Mouse (Mus musculus) small intestine, adult 2 months (tissue): ENCODE data around the gene Ubqln4. TPM values are rescaled to one million over a fixed set of nuclear protein-coding genes. Genes with fewer than 3 reads are reported as not detected.

Experiments used
- H3K27ac ChIP-seq: fragments of 200-500 bp; 2 replicates; pipeline ENCODE4 v1.5.1; 2012; ENCODE audit warnings: low read depth, low read length, control low read depth, inconsistent platforms; ENCODE audit not compliant: insufficient read depth
- H3K27me3 ChIP-seq: fragments of 200-500 bp; 2 replicates; pipeline ENCODE4 v1.6.1; 2012; ENCODE audit warnings: mild to moderate bottlenecking, moderate library complexity, low read length, inconsistent platforms; ENCODE audit not compliant: control insufficient read depth, insufficient read depth
- H3K36me3 ChIP-seq: fragments of 200-500 bp; 2 replicates; pipeline ENCODE4 v1.6.1; 2012; ENCODE audit warnings: mild to moderate bottlenecking, low read length, control low read depth, inconsistent platforms; ENCODE audit not compliant: control insufficient read depth, insufficient read depth
- H3K4me1 ChIP-seq: fragments of 200-500 bp; 2 replicates; pipeline ENCODE4 v1.6.1; 2012; ENCODE audit warnings: low read length, inconsistent platforms, mixed read lengths; ENCODE audit not compliant: control insufficient read depth, insufficient read depth, insufficient read length
- H3K4me3 ChIP-seq: fragments of 200-500 bp; 2 replicates; pipeline ENCODE4 v1.5.1; 2012; ENCODE audit warnings: low read depth, mild to moderate bottlenecking, control low read depth, inconsistent platforms, low read length, moderate library complexity
- CTCF ChIP-seq: fragments of 200-500 bp; IDR thresholded peaks from 2 replicates; pipeline ENCODE4 v1.5.1; 2012; ENCODE audit warnings: low read depth, mild to moderate bottlenecking, control low read depth, inconsistent platforms, low read length, moderate library complexity, mixed read lengths; ENCODE audit not compliant: insufficient replicate concordance, insufficient read length; ENCODE audit errors: extremely low read depth
- POLR2A ChIP-seq: fragments of 200-500 bp; IDR thresholded peaks from 2 replicates; pipeline ENCODE4 v1.6.1; 2012; ENCODE audit warnings: low read depth, mild to moderate bottlenecking, control low read depth, inconsistent platforms, low read length, moderate library complexity
- WGBS: fragments of 180-500 bp; shearing (Covaris S2); methylation state at CpG from one replicate; pipeline ENCODE4 v1.1.7; 2018; 5-methylcytosine and 5-hydroxymethylcytosine counted together
- polyA plus RNA-seq: library from polyadenylated mRNA; depleted of rRNA; stranded (reverse); fragments of >200 nt; gene quantifications from 2 replicates; pipeline ENCODE4 v1.2.3, GENCODE M21; 2012

Gene Ubqln4
- polyA plus RNA-seq, 1 experiment, result 35.4 TPM

DNA sequence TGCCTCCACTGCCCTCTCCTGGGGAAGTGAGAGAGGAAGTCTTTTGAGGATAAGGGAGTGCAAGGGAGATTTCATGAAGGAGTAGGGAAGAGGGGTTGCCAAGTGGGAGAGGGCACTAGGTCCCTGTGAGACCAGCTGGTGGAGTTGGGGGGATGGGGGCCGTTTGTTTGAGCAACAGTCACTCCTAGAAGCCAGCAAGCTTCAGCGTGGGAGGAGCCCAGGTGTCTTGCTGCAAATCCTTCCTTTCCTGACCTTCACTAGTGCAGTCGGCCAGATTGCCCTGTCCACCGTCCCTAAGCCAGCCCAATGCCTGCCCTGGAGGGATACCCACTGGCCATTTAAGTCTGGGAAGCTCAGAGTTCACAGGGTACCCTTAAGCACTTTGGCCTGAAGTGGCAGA lies 42.0 kb upstream of the Ubqln4 start:
- Histone ChIP-seq H3K4me3 (no peak overlapping the region), H3K27ac (peak overlapping the region; percentile 96; the same call in 1 of the 2 replicates), H3K4me1 (peaks cover 57% of the 10 kb centered on the region), H3K27me3 (no peaks in the 10 kb centered on the region), H3K36me3 (no peaks in the 10 kb centered on the region)
- WGBS, result 61% methylated on average over 4 of the region's 4 CpGs
- TF ChIP-seq CTCF (no peak), POLR2A (no peak)

DNA sequence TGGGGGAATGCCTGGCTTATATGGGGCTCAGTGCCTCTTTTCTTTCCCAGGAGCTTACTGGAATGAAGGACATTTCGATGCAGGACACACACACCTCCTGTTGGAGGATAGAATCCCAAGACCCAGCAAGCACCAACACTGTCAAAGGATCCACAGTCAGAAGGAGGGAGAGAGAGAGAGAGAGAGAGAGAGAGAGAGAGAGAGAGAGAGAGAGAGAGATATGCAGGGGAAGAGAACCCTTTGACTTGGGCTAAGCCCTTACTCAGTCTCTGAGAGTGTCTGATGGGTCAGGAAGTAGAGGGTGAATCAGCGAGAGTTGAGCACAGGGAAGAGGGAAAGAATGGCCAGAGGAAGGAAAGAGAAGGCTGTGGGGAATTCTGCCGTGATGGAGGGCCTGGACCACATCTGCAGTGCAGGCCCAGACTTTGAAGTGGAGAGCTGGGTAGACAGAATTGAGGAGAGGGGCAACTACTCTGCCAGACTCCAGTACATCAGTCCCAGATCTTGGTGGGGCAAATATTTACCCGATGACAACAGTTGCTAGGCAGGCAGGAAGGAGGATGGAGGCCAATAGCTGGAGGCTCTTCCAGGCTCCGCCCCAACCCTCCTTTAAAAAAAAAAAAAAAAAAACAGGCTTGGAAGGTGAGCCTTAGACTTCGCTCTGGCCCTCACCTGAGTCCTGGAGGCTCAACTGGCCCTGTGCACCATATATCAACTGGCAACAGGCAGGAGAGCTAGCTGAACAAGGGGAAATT lies 41.2 kb upstream of the Ubqln4 start:
- H3K27me3 ChIP-seq, result no peaks in the 10 kb centered on the region
- WGBS, result 34% methylated on average over 6 of the region's 6 CpGs
- no peak overlapping the region for H3K4me3 ChIP-seq
- no peaks in the 10 kb centered on the region for H3K36me3 ChIP-seq
- H3K4me1 ChIP-seq, result peaks cover 57% of the 10 kb centered on the region
- TF ChIP-seq POLR2A (no peak), CTCF (no peak)
- peak overlapping the region; percentile 96 for H3K27ac ChIP-seq

DNA sequence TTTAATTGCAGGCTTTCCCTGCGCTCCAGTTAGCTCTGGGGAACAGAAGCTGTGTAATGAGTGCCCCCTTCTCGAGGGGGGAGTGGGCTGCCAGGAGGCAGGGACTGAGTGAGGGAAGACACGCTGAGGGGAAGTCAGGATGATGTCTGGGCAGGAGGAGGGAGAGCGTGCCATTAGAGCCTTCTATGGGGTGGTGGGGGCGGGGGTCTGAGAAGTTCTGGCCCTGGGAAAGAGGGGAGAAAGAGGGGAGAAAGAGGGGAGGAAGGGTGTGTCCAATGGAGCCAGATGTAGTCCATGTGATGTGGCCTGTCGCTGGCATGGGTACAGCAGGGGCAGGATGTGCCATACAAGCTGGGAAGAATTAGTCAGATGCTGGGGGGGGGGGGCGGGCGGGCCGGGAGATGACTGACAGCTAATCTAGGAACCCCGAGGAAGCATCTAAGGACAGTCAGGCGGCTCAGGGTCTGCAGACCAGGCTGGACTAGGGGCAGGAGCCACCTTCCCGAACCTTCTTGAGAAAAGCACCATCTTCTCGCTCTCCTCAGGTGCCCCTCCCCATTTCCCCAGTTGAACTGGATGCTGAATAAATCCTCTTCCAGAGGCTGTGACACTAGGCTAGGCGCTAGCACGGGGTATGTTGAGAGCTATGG lies 40.5 kb upstream of the Ubqln4 start:
- WGBS, result 40% methylated on average over 15 of the region's 15 CpGs
- H3K4me1 ChIP-seq, result peaks cover 57% of the 10 kb centered on the region

DNA sequence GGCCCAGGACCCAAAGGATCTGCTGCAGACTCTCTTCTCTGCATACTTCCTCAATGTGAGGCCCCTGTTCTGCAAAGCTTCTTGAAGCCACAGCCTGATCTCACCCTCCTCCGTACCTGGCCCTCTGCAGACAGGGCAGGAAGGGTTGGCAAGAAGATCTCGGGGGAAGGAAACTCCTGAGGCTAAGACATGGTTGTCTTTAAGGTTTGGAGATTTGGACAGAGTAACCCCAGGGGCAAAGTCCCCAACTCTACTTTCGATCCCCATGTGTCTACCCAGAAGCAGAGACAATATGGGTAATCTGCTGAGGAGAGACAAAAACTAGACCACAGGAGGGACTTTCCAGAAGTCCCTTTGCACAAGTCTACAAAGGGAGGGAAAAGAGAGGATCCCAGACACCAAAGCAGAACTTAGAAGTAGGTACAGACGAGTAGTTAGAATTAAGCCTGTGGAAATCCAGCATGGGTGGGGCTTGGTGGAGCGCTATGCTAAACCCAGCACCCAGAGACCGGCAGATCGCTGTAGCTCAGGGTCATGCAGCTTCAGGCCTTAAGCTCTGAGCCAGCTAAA lies 39.9 kb upstream of the Ubqln4 start:
- H3K4me1 ChIP-seq, result peaks cover 60% of the 10 kb centered on the region
- no peaks in the 10 kb centered on the region for H3K27me3 ChIP-seq
- no peaks in the 10 kb centered on the region for H3K36me3 ChIP-seq
- WGBS, result 38% methylated on average over 7 of the region's 7 CpGs
- no peak overlapping the region for H3K4me3 ChIP-seq
- TF ChIP-seq POLR2A (no peak), CTCF (no peak)
- H3K27ac ChIP-seq, result peak overlapping the region; percentile 93

More for the DNA sequence above, 40.5 kb upstream of the Ubqln4 start:
- H3K27ac ChIP-seq, result peak overlapping the region; percentile 96
- H3K27me3 ChIP-seq, result no peaks in the 10 kb centered on the region
- H3K4me3 ChIP-seq, result no peak overlapping the region
- no peaks in the 10 kb centered on the region for H3K36me3 ChIP-seq
- TF ChIP-seq POLR2A, result no peak

DNA sequence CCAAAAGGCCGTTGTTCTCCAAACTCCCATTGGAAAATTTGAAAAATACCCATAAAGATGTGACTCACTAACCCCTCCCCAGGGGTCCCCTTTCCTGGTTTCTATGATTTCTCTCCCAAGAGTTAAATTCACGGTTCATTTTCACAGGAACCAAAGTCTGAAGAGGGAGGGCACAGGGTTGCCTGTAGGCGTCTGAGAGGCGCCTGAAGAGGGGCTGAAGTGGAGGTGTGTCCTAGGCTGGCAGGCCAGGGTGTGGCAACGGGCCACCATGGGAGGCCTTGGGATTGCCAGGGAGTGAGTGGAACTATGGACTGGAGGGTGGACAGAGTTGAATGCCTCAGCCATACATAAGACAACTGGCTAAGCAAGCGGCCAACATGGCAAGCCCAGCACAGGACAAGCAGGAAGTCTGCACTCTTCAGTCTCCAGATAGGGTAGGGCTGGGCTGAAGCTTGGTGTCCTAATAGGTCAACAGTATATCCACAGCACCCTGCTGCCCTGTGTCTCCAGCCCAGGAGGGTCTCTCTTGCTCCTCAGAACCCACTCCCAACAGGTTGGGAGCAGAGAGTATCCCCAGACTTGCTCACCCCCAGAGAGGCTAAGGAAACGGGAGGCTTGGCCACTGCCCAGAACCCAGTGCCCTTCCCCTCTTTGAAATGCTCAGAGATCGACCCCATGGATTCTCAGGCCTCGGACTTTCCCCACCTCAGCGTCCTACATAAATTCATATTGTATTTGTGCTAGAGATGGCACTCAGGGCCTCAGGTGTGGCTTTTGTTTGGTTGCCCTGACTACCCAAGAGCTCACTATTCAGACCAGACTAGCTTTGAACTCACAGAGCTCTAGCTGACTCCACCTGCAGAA lies 39.1 kb upstream of the Ubqln4 start:
- WGBS, result 49% methylated on average over 10 of the region's 10 CpGs
- no peak overlapping the region for H3K4me3 ChIP-seq
- H3K27me3 ChIP-seq, result no peaks in the 10 kb centered on the region
- peaks cover 56% of the 10 kb centered on the region for H3K4me1 ChIP-seq
- peak overlapping the region; percentile 93 for H3K27ac ChIP-seq
- no peaks in the 10 kb centered on the region for H3K36me3 ChIP-seq
- TF ChIP-seq POLR2A (no peak), CTCF (no peak)

DNA sequence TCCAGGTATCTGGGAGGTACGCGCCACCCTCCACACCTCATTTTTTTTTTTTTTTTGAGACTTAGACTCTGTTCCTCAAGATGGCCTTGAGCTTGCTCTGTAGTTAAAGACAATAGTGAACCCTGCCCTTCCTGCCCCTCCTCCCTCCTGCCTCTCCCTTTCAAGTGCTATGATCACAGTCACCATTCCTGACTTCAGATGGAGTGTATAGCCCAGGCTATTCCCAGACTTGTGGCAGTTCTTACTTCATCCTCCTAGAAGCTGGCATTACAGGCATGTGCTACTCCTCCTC lies 38.5 kb upstream of the Ubqln4 start:
- Histone ChIP-seq H3K27me3 (no peaks in the 10 kb centered on the region), H3K36me3 (no peaks in the 10 kb centered on the region), H3K4me3 (no peak overlapping the region), H3K4me1 (peaks cover 55% of the 10 kb centered on the region), H3K27ac (peak overlapping the region; percentile 93)
- 34% methylated on average over 2 of the region's 2 CpGs for WGBS
- TF ChIP-seq POLR2A (no peak), CTCF (no peak)
